Mouse (Mus musculus) heart, embryonic 14.5 days (tissue): ENCODE data around the gene Sipa1l3. TPM values are rescaled to one million over a fixed set of nuclear protein-coding genes. Genes with fewer than 3 reads are reported as not detected.

Experiments used
- ATAC-seq: fragments of 200-750 bp; cut with Nextera tagmentation; 2 replicates; pipeline ENCODE4 v1.8.0; 2017; ENCODE audit warnings: low read depth, moderate TSS enrichment; ENCODE audit not compliant: insufficient number of reproducible peaks, insufficient read depth, low FRiP score
- H3K27ac ChIP-seq, 2 experiments: fragments of 200-500 bp in 1 of 2; fragments of 300-500 bp in 1 of 2; sonication (generic) in 1 of 2; replicated peaks in 1 of 2; 2 replicates each; pipeline ENCODE4 v1.5.1; 2012 to 2014; ENCODE audit warnings: low read depth in 2 of 2, low read length in 2 of 2, control low read depth in 1 of 2, mild to moderate bottlenecking in 1 of 2, mixed read lengths in 1 of 2; ENCODE audit not compliant: control insufficient read depth in 1 of 2, insufficient read depth in 1 of 2
- H3K27me3 ChIP-seq: fragments of 300-500 bp; sonication (generic); 2 replicates; pipeline ENCODE4 v1.6.1; 2014; ENCODE audit warnings: mild to moderate bottlenecking, low read length, control low read depth; ENCODE audit not compliant: control insufficient read depth, insufficient read depth
- H3K36me3 ChIP-seq: fragments of 300-500 bp; sonication (generic); 2 replicates; pipeline ENCODE4 v1.6.1; 2014; ENCODE audit warnings: mild to moderate bottlenecking, control low read depth, low read length, mixed read lengths; ENCODE audit not compliant: control insufficient read depth, insufficient read depth
- H3K4me1 ChIP-seq, 2 experiments: fragments of 200-500 bp in 1 of 2; fragments of 300-500 bp in 1 of 2; sonication (generic) in 1 of 2; 2 replicates each; pipeline ENCODE4 v1.6.1; 2012 to 2014; ENCODE audit warnings: low read length in 2 of 2, control low read depth in 1 of 2, mixed read lengths in 1 of 2; ENCODE audit not compliant: control insufficient read depth in 2 of 2, insufficient read depth in 2 of 2
- H3K4me2 ChIP-seq: fragments of 300-500 bp; sonication (generic); 2 replicates; pipeline ENCODE4 v1.6.1; 2014; ENCODE audit warnings: mild to moderate bottlenecking, low read length
- H3K4me3 ChIP-seq, 2 experiments: fragments of 200-500 bp in 1 of 2; fragments of 300-500 bp in 1 of 2; sonication (generic) in 1 of 2; 2 replicates each; pipeline ENCODE4 v1.5.1; 2012 to 2014; ENCODE audit warnings: low read length in 2 of 2, mild to moderate bottlenecking in 2 of 2, control low read depth in 1 of 2, low read depth in 1 of 2, moderate library complexity in 1 of 2; ENCODE audit not compliant: control insufficient read depth in 1 of 2, insufficient read depth in 1 of 2
- H3K9ac ChIP-seq: fragments of 300-500 bp; sonication (generic); 2 replicates; pipeline ENCODE4 v1.6.1; 2014; ENCODE audit warnings: mild to moderate bottlenecking, low read length
- H3K9me3 ChIP-seq: fragments of 300-500 bp; sonication (generic); 2 replicates; pipeline ENCODE4 v1.6.1; 2016; ENCODE audit warnings: low read length, control low read depth; ENCODE audit not compliant: control insufficient read depth
- WGBS: fragments of 180-500 bp; shearing (Covaris S2); extraction: QIAGEN DNeasy Blood & Tissue Kit; methylation state at CpG from one replicate; pipeline ENCODE4 v1.1.7; 2014; 5-methylcytosine and 5-hydroxymethylcytosine counted together
- polyA plus RNA-seq: library from polyadenylated mRNA; unstranded; fragments of >200 nt; fragmentation: Nextera tagmentation; extraction: Ambion mirVana; gene quantifications from 2 replicates; pipeline ENCODE4 v1.2.1, GENCODE M21; 2014

The Sipa1l3 gene
- polyA plus RNA-seq, 1 experiment from 2014 or later, result 3.4 TPM

DNA sequence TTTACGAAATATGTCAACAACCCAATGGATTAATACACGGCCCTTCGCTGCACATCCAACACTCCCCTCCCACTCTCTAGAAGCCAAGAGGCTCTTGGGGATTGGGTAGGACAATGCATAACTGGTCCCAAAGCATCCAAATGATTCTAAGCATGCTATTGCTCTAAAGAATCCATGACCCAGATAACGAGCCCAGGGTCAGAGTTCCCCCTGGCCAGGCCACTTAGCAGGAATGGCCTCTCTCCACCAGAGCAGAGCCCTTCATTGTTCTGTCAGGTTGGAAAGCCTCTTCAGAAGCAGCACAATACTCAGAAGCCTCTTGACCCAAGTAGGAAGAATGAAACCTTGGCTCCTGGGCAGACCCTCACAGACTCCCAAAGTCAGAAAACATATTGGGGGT is 22.1 kb downstream of the Sipa1l3 start:
- Histone ChIP-seq H3K27ac (no peak overlapping the region), H3K4me3 (no peak overlapping the region), H3K27me3 (peaks cover 60% of the 10 kb centered on the region), H3K36me3 (no peaks in the 10 kb centered on the region), H3K4me1 (peaks cover 0 to 9% of the 10 kb centered on the region in 2 experiments; a peak in 2 of 4 replicates), H3K4me2 (no peak overlapping the region), H3K9ac (no peak overlapping the region), H3K9me3 (no peaks in the 10 kb centered on the region)
- WGBS, result 61% methylated on average over 4 of the region's 4 CpGs
- no peak for ATAC-seq

DNA sequence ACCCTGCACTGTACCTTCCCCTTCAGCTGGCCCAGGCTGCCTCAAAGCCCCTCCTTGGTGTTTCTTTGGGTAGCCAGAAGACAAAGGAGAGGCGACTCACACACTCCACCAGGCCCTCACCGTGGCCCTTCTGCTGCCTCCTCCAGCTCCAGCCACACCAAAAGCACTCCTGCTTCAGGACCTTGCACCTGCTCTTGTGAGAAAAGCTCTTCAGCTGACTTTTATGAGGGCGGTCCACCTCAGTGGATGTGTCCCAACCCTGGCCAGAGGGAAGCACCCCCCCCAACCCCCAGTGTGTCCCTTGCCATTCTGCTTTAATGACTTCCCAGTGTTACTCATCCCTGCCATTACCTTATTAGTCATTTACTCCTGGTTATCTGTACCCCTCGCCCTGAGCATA is 22.6 kb downstream of the Sipa1l3 start:
- no peak for ATAC-seq
- no peak overlapping the region for H3K4me3 ChIP-seq
- H3K9ac ChIP-seq, result no peak overlapping the region
- H3K36me3 ChIP-seq, result no peaks in the 10 kb centered on the region
- no peak overlapping the region for H3K4me2 ChIP-seq
- peaks cover 61% of the 10 kb centered on the region for H3K27me3 ChIP-seq
- peaks cover 0 to 9% of the 10 kb centered on the region in 2 experiments; a peak in 2 of 4 replicates for H3K4me1 ChIP-seq
- no peak overlapping the region for H3K27ac ChIP-seq
- WGBS, result 71% methylated on average over 4 of the region's 4 CpGs
- no peaks in the 10 kb centered on the region for H3K9me3 ChIP-seq

DNA sequence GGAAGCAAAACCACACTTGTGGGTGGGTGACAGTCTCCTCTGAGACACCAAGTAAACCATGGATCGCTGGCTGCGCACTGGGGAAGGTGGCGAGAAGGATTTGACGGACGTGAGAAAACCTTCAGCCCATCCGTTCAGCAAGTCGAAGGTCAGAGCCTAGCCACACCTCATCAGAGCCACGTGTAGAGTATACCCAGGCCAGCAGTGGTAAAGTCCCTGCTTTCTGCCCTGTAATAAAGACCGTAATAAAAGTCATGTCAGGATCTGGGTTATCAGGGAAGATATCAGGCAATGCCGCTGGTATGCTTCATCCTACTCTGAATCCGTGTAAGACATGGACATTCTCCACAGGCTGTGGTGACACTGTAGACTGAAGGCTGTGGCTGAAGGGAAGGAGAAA is 23.6 kb downstream of the Sipa1l3 start:
- Histone ChIP-seq H3K4me3 (no peak overlapping the region), H3K36me3 (no peaks in the 10 kb centered on the region), H3K9ac (no peak overlapping the region), H3K4me1 (peaks cover 0 to 9% of the 10 kb centered on the region in 2 experiments; a peak in 2 of 4 replicates), H3K4me2 (no peak overlapping the region), H3K27me3 (peaks cover 65% of the 10 kb centered on the region), H3K9me3 (no peaks in the 10 kb centered on the region), H3K27ac (no peak overlapping the region)
- ATAC-seq, result no peak
- 87% methylated on average over 11 of the region's 11 CpGs for whole genome bisulfite sequencing

DNA sequence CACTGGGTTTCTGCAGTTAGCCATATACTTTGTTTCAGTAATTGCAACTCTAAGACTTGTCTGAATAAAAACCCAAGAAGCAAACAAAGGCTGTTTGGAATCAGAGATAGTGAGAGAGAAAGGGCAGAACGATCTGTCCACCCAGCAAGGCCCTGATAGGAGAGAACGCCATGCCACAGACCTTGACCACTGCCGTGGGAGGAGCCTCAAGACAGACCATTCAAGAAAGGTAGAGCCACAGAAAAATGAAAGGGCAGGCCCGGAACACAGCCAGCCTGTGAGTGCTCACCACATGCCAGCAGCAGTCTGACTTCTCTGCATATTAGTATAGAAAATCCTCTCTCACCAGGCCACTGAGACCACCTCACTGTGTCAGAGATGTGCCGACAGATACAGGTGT is 24.4 kb downstream of the Sipa1l3 start:
- Histone ChIP-seq H3K27ac (no peak overlapping the region), H3K4me1 (peaks cover 0 to 9% of the 10 kb centered on the region in 2 experiments; a peak in 2 of 4 replicates), H3K4me3 (no peak overlapping the region), H3K9me3 (no peaks in the 10 kb centered on the region), H3K9ac (no peak overlapping the region), H3K4me2 (no peak overlapping the region), H3K27me3 (peaks cover 72% of the 10 kb centered on the region), H3K36me3 (no peaks in the 10 kb centered on the region)
- no peak for ATAC-seq
- WGBS, result 72% methylated on average over 5 of the region's 5 CpGs

DNA sequence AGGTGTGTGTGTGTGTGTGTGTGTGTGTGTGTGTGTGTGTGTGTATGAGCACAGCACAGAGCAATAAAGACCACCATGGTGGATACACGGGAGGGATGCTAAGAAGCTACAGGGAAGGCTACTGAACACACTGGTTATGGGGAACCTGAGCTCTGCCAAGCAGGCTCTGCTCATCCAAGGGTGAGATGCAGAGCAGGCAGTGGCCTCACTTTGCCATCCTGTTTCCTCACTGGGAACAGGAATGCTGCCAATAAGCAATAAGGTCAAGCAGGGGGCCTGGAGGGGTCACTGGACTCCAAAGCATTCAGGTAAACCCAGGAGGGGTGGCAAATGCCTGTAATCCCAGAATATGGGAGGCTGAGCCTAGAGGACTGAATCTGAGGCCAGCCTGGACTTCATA is 25.4 kb downstream of the Sipa1l3 start:
- H3K27me3 ChIP-seq, result peaks cover 78% of the 10 kb centered on the region
- no peak overlapping the region for H3K4me2 ChIP-seq
- H3K4me1 ChIP-seq, result peaks cover 0 to 9% of the 10 kb centered on the region in 2 experiments; a peak in 2 of 4 replicates
- H3K27ac ChIP-seq, result no peak overlapping the region
- ATAC-seq, result no peak
- no peak overlapping the region for H3K9ac ChIP-seq
- H3K4me3 ChIP-seq, result no peak overlapping the region
- 92% methylated on average over 1 of the region's 1 CpGs for WGBS
- no peaks in the 10 kb centered on the region for H3K9me3 ChIP-seq
- H3K36me3 ChIP-seq, result no peaks in the 10 kb centered on the region

DNA sequence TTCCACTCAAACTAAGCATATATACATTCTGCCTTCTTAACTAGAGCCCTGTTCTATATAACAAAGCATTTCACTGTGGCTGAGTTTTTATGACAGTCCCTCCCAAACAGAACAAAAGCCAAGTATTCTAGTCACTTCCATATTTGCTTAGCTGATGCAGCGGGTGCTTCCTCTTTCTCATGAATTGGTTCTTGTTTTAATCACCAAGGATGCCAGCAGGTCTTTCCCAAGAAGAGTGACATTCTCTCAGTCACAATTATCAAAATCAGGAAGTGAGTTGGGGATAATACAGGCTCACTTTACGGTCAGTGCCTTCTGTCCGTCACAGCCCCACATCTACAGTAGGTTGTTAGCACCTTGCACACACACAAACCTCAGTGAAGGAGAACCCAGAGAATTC is 26.6 kb downstream of the Sipa1l3 start:
- no peaks in the 10 kb centered on the region for H3K9me3 ChIP-seq
- H3K27ac ChIP-seq, result no peak overlapping the region
- no peak for ATAC-seq
- no peak overlapping the region for H3K9ac ChIP-seq
- H3K4me3 ChIP-seq, result no peak overlapping the region
- peaks cover 81% of the 10 kb centered on the region for H3K27me3 ChIP-seq
- peaks cover 0 to 6% of the 10 kb centered on the region in 2 experiments; a peak in 2 of 4 replicates for H3K4me1 ChIP-seq
- H3K4me2 ChIP-seq, result no peak overlapping the region
- no peaks in the 10 kb centered on the region for H3K36me3 ChIP-seq
- 69% methylated on average over 3 of the region's 3 CpGs for WGBS

DNA sequence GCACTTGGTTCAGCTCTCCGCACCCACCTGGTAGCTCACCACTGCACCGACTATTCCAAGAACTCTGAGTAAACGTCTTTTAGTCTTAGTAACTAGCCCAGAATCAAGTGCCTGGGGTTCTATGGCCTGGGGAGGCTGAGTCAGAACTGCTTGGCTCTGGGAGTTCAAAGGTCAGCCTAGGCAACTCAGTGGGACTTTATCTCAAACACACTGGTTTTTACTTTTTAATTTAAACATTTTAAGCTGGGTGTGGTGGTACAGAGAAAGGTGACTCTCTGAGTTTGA is 27.0 kb downstream of the Sipa1l3 start:
- peaks cover 0 to 3% of the 10 kb centered on the region in 2 experiments; a peak in 1 of 4 replicates for H3K4me1 ChIP-seq
- H3K27ac ChIP-seq, result no peak overlapping the region

DNA sequence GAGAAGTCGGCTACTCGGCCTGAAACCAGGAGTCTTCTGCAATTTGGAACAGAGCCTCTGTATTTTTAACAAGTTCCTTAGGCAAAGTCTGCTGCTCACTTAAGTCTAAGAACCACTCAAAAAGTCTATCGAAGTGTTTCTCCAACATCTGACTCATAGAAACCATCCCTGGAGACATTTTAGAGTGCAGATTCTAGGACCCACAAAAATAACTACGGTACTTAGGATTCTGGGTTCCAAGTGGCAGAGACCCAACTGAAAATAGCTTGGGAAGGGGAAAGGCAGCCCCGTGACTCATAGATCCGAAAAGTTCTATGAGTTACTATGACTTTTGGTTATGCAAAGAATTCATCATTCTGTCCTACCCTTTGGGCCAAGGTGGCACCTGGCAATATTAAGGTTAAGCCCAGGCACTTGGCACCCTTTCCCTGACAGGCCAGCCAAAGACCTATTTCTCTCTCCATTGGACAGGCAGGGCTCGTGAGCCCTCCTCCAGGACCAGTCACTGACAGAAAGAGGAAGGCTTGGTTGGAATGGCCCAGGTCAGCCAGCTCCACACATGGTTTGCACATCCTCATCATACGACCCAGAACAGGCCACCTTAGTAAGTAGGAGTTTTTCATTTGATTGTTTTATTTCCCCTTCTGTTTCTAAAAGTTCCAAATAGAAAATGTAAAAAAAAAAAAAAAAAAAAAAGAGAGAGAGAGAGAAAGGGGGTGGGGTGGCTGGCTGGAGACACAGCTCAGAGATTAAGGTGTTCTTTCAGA is 27.6 kb downstream of the Sipa1l3 start:
- H3K27ac ChIP-seq, result no peak overlapping the region
- H3K4me2 ChIP-seq, result no peak overlapping the region
- H3K4me3 ChIP-seq, result no peak overlapping the region
- peaks cover 0 to 1% of the 10 kb centered on the region in 2 experiments; a peak in 1 of 4 replicates for H3K4me1 ChIP-seq
- H3K27me3 ChIP-seq, result peaks cover 77% of the 10 kb centered on the region
- H3K9ac ChIP-seq, result no peak overlapping the region
- 88% methylated on average over 8 of the region's 8 CpGs for WGBS
- no peak for ATAC-seq
- no peaks in the 10 kb centered on the region for H3K9me3 ChIP-seq
- no peaks in the 10 kb centered on the region for H3K36me3 ChIP-seq

More for the DNA sequence above, 27.0 kb downstream of the Sipa1l3 start:
- Histone ChIP-seq H3K9ac (no peak overlapping the region), H3K36me3 (no peaks in the 10 kb centered on the region), H3K4me3 (no peak overlapping the region), H3K4me2 (no peak overlapping the region), H3K9me3 (no peaks in the 10 kb centered on the region), H3K27me3 (peaks cover 77% of the 10 kb centered on the region)
- 66% methylated on average over 3 of the region's 3 CpGs for WGBS
- no peak for ATAC-seq
